Comparison of ENCODE assay signal across 10 mouse cellular contexts in genomic region chr10:37250934-37251521, GRCm38 (mm10).
DNase-seq lines count a peak whose midpoint lies in the region; ATAC-seq and TF ChIP-seq lines count a peak whose summit lies in the region.
"Had no signal": no experiment of that assay in that cellular context is flagged by ENCODE, and none has a peak within 500 bp of the region (broad histone marks: within the 10 kb centered on the region; RNA-seq: fewer than 3 reads in every experiment).

No protein-coding gene starts in this region.

- H3K4me1 ChIP-seq in heart, embryonic 16.5 days (ENCODE audit: control insufficient read depth, insufficient read depth, low read length): peaks cover 15% of the 10 kb centered on the region
- peaks cover 6% of the 10 kb centered on the region; the same call in 1 of the 2 replicates for H3K4me1 ChIP-seq in heart, embryonic 11.5 days (ENCODE audit: control insufficient read depth, insufficient read depth, low read length)
- peaks cover 17% of the 10 kb centered on the region for H3K4me1 ChIP-seq in embryonic facial prominence, embryonic 12.5 days
- no peaks in the 10 kb centered on the region; the same call in 1 of the 2 replicates for H3K4me1 ChIP-seq in hindbrain, embryonic 14.5 days (replicated peaks; ENCODE audit: control insufficient read depth, insufficient read depth, low read length)
- no peaks in the 10 kb centered on the region for H3K4me1 ChIP-seq in midbrain, postnatal 0 days (ENCODE audit: insufficient read depth, low read length)
- H3K4me1 ChIP-seq: liver, embryonic 15.5 days had no signal

- 49% methylated on average over 6 of the region's 6 CpGs for WGBS in heart, embryonic 16.5 days
- WGBS in heart, embryonic 11.5 days (ENCODE audit: insufficient replicate concordance): 56% methylated on average over 6 of the region's 6 CpGs
- 54% methylated on average over 6 of the region's 6 CpGs for WGBS in embryonic facial prominence, embryonic 12.5 days
- WGBS in hindbrain, embryonic 14.5 days: 25% methylated on average over 6 of the region's 6 CpGs
- 29% methylated on average over 6 of the region's 6 CpGs for WGBS in midbrain, postnatal 0 days

- no peak overlapping the region for H3K9ac ChIP-seq in heart, embryonic 16.5 days (ENCODE audit: low read length)
- no peak overlapping the region for H3K9ac ChIP-seq in heart, embryonic 11.5 days (ENCODE audit: low read depth, low read length)
- H3K9ac ChIP-seq in embryonic facial prominence, embryonic 12.5 days: no peak overlapping the region
- H3K9ac ChIP-seq in hindbrain, embryonic 14.5 days: no peak overlapping the region
- no peak overlapping the region for H3K9ac ChIP-seq in midbrain, postnatal 0 days (replicated peaks; ENCODE audit: low read length, poor library complexity, severe bottlenecking)
- H3K9ac ChIP-seq: liver, embryonic 15.5 days had no signal

- H3K4me3 ChIP-seq in heart, embryonic 16.5 days (ENCODE audit: low read length): no peak overlapping the region
- no peak overlapping the region for H3K4me3 ChIP-seq in heart, embryonic 11.5 days (ENCODE audit: low read depth, low read length)
- no peak overlapping the region for H3K4me3 ChIP-seq in embryonic facial prominence, embryonic 12.5 days
- H3K4me3 ChIP-seq in hindbrain, embryonic 14.5 days (replicated peaks; ENCODE audit: low read length): no peak overlapping the region
- H3K4me3 ChIP-seq in midbrain, postnatal 0 days (ENCODE audit: low read depth, low read length): no peak overlapping the region
- H3K4me3 ChIP-seq: liver, embryonic 15.5 days had no signal

- H3K27me3 ChIP-seq in heart, embryonic 16.5 days (ENCODE audit: control insufficient read depth, insufficient read depth, low read length): no peaks in the 10 kb centered on the region
- H3K27me3 ChIP-seq in heart, embryonic 11.5 days (ENCODE audit: control insufficient read depth, insufficient read depth, low read length): no peaks in the 10 kb centered on the region
- H3K27me3 ChIP-seq in embryonic facial prominence, embryonic 12.5 days: no peaks in the 10 kb centered on the region
- H3K27me3 ChIP-seq in hindbrain, embryonic 14.5 days (ENCODE audit: control insufficient read depth, insufficient read depth, low read length): no peaks in the 10 kb centered on the region
- no peaks in the 10 kb centered on the region for H3K27me3 ChIP-seq in midbrain, postnatal 0 days (ENCODE audit: insufficient read depth, low read length)
- H3K27me3 ChIP-seq: liver, embryonic 15.5 days had no signal

- no peak overlapping the region for H3K4me2 ChIP-seq in heart, embryonic 16.5 days (ENCODE audit: low read depth, low read length)
- no peak overlapping the region for H3K4me2 ChIP-seq in heart, embryonic 11.5 days
- no peak overlapping the region for H3K4me2 ChIP-seq in embryonic facial prominence, embryonic 12.5 days (replicated peaks)
- no peak overlapping the region for H3K4me2 ChIP-seq in hindbrain, embryonic 14.5 days (replicated peaks)
- no peak overlapping the region for H3K4me2 ChIP-seq in midbrain, postnatal 0 days (ENCODE audit: low read depth, low read length, poor library complexity, severe bottlenecking)
- H3K4me2 ChIP-seq: liver, embryonic 15.5 days had no signal

- H3K9me3 ChIP-seq in heart, embryonic 16.5 days (replicated peaks; ENCODE audit: control insufficient read depth, low read length): no peaks in the 10 kb centered on the region
- H3K9me3 ChIP-seq in heart, embryonic 11.5 days (replicated peaks; ENCODE audit: control insufficient read depth, low read length): no peaks in the 10 kb centered on the region
- H3K9me3 ChIP-seq in embryonic facial prominence, embryonic 12.5 days: no peaks in the 10 kb centered on the region
- no peaks in the 10 kb centered on the region for H3K9me3 ChIP-seq in hindbrain, embryonic 14.5 days (ENCODE audit: control insufficient read depth, low read length)
- H3K9me3 ChIP-seq in midbrain, postnatal 0 days (ENCODE audit: low read length): no peaks in the 10 kb centered on the region
- H3K9me3 ChIP-seq: liver, embryonic 15.5 days had no signal

- no peak for DNase-seq in hindbrain, embryonic 14.5 days (ENCODE audit: low spot score)
- peak; percentile 47 for DNase-seq in midbrain, postnatal 0 days (ENCODE audit: low spot score)
- DNase-seq in ovary, adult 18-20 months (ENCODE audit: low spot score): no peak
- DNase-seq in cerebellum, adult 8-10 months: no peak
- no peak for DNase-seq in cerebellum, adult 11-12 months
- DNase-seq: kidney, adult 8-10 months had no signal

- H3K36me3 ChIP-seq in heart, embryonic 16.5 days (ENCODE audit: control insufficient read depth, insufficient read depth): no peaks in the 10 kb centered on the region
- H3K36me3 ChIP-seq in heart, embryonic 11.5 days (ENCODE audit: control insufficient read depth, insufficient read depth, low read length): no peaks in the 10 kb centered on the region
- no peaks in the 10 kb centered on the region for H3K36me3 ChIP-seq in embryonic facial prominence, embryonic 12.5 days
- no peaks in the 10 kb centered on the region for H3K36me3 ChIP-seq in hindbrain, embryonic 14.5 days (replicated peaks; ENCODE audit: control insufficient read depth, insufficient read depth)
- no peaks in the 10 kb centered on the region for H3K36me3 ChIP-seq in midbrain, postnatal 0 days (ENCODE audit: insufficient read depth, low read length)
- H3K36me3 ChIP-seq: liver, embryonic 15.5 days had no signal

- peak; percentile 28; the same call in 1 of the 2 replicates for ATAC-seq in heart, embryonic 16.5 days (replicated peaks; ENCODE audit: extremely low read depth, insufficient read depth, low FRiP score)
- no peak for ATAC-seq in heart, embryonic 11.5 days (replicated peaks; ENCODE audit: insufficient number of reproducible peaks, low FRiP score, low TSS enrichment)
- ATAC-seq in embryonic facial prominence, embryonic 12.5 days (ENCODE audit: insufficient number of reproducible peaks, insufficient read depth, low FRiP score, low TSS enrichment): no peak
- peak; percentile 48; the same call in 1 of the 2 replicates for ATAC-seq in hindbrain, embryonic 14.5 days (ENCODE audit: low FRiP score)
- ATAC-seq in midbrain, postnatal 0 days (ENCODE audit: low FRiP score): 0 out of 2 replicates have a peak, but pooled peaks have one; percentile 13

- H3K27ac ChIP-seq in heart, embryonic 16.5 days (ENCODE audit: low read length): no peak overlapping the region
- H3K27ac ChIP-seq in heart, embryonic 11.5 days (ENCODE audit: low read depth, low read length): no peak overlapping the region
- peak overlapping the region; percentile 59 for H3K27ac ChIP-seq in embryonic facial prominence, embryonic 12.5 days
- H3K27ac ChIP-seq in hindbrain, embryonic 14.5 days: peak overlapping the region; percentile 43; the same call in 1 of the 2 replicates
- no peak overlapping the region for H3K27ac ChIP-seq in midbrain, postnatal 0 days (ENCODE audit: low read depth, low read length)
- H3K27ac ChIP-seq: liver, embryonic 15.5 days had no signal

- no peak for TF ChIP-seq CTCF in midbrain, postnatal 0 days (IDR thresholded peaks at IDR 0.05)

Comparison
In these comparisons a context has a peak if more than half of its experiments do, and no peak if none do; other contexts are left out.
1. ATAC-seq: peak in heart, embryonic 16.5 days (single experiment), hindbrain, embryonic 14.5 days (single experiment) and midbrain, postnatal 0 days (single experiment); none in heart, embryonic 11.5 days (single experiment) and embryonic facial prominence, embryonic 12.5 days (single experiment).
2. H3K27ac ChIP-seq: peak in embryonic facial prominence, embryonic 12.5 days (single experiment) and hindbrain, embryonic 14.5 days (single experiment); none in heart, embryonic 16.5 days (single experiment), heart, embryonic 11.5 days (single experiment) and midbrain, postnatal 0 days (single experiment).